Mouse (Mus musculus) activated CD4-positive, CD25-positive, alpha-beta regulatory T cell, adult 9 weeks (primary cell): ENCODE measurements around the gene Fnip1. TPM values are rescaled to one million over a fixed set of nuclear protein-coding genes. Genes with fewer than 3 reads are reported as not detected.

Experiments used
- polyA plus RNA-seq: library from polyadenylated mRNA; unstranded; fragments of 100-300 nt; shearing (Covaris generic); gene quantifications from one replicate; pipeline ENCODE4 v1.2.1, GENCODE M21; 2017

The Fnip1 gene
- polyA plus RNA-seq = 9.7 TPM

DNA sequence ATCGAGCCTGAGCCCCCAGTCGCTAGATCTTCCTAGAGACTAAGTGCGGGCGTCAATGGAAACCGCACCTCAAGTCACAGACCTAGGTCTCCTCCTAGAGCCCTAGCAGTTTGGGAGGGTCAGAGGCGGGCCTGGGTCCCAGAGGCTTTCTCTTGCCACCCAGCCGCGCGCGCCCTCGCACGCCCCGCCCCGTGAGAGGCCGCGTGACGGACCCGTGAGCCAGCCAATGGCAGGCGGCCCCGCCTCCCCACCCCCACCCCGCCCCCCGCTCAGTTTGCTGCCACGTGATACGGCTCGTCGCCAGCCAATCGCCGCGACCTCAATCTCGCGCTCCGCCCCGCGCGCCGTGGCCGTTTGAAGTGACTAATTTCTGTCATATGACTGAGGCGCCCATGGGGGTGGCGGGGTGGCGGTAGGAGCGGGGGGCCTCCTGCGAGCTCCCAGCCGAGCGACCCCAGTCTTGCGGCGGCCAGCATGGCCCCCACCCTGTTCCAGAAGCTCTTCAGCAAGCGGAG lies at the start of gene Fnip1:
Gene Fnip1 (plus strand): TSS at position 377 of the 515 bp plus-strand sequence.

DNA sequence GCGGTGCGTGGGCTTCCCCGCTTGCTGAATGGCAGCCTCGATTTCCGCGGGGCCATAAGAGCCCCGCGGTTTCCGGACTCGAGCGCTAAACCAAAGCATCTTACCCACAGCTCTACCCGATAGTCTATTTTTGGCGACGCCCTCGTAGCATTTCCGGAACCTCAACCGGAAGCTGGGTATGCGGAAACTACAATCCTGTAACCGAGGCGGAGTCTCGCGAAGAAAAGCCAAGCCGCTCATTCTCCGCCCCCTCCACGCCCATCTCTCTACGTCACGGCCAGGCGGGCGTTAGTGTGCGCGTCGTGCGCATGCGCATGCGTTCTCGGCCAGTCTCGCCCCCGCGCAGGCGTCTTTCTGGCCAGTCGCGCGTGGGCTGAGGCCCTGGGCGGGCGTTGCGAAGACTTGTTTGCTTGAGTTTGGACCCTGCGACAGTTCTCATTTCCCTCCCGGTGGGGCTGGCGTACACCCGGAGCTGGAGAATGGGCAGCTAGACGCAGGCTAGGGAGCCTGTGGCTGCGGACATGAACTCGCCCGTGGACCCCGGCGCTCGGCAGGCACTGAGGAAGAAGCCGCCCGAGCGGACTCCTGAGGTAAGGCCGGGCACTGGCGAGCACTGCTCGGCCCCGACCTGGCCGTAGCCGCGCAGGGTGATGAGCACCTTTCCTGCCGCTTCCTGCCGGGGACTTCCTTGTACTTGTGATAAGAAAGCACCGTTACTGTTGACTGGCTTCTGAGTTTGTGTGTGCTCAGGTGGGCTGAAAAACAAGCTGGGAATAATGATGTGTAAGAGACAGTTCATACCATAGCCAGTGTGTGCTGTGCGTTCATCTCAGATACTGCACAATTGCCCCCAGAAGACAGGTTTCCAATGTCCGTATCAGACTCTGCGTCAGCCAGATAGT lies 84.8 kb downstream of the Fnip1 start, which contains the start of gene Rapgef6:
Gene Rapgef6 (plus strand): TSS at position 319 of the 902 bp plus-strand sequence.

Other genes with a start within 250 kb of the Fnip1 start
- not detected for gene Csf2, start 188.5 kb upstream of the Fnip1 start, polyA plus RNA-seq
- gene Il3, start 170.9 kb upstream of the Fnip1 start, polyA plus RNA-seq = not detected
- not detected for gene Acsl6, start 134.4 kb upstream of the Fnip1 start, polyA plus RNA-seq
- not detected for gene Meikin, start 67.5 kb upstream of the Fnip1 start, polyA plus RNA-seq
- 290 TPM for gene Rapgef6, start 84.6 kb downstream of the Fnip1 start, polyA plus RNA-seq